Mouse (Mus musculus) ES-Bruce4 (cell line): ENCODE results near the gene Rpl34.

Source experiments
- CTCF ChIP-seq: IDR thresholded peaks from one replicate; pipeline ENCODE4 v1.8.1; 2011; ENCODE audit warnings: low read depth, low read length
- POLR2A ChIP-seq: IDR thresholded peaks from one replicate; pipeline ENCODE4 v1.8.1; 2011; ENCODE audit warnings: low read length; ENCODE audit not compliant: insufficient read depth

- no peak for TF ChIP-seq CTCF
- no peak for TF ChIP-seq POLR2A
These were observed 3.2 kb downstream of the Rpl34 start for GRCm38 (mm10) chr3:130727036-130727435.
